Mouse (Mus musculus) neural tube, embryonic 12.5 days (tissue): ENCODE data around the gene Zcwpw1. TPM values are rescaled to one million over a fixed set of nuclear protein-coding genes. Genes with fewer than 3 reads are reported as not detected.
"Not testable (repeated sequence)": the region's sequence is repeated elsewhere in the genome, so short reads cannot be mapped to it uniquely, and the experiment has no call there.

Experiments used
- ATAC-seq: fragments of 200-750 bp; cut with Nextera tagmentation; 2 replicates; pipeline ENCODE4 v1.8.0; 2017; ENCODE audit warnings: low read depth, mild to moderate bottlenecking, moderate TSS enrichment, moderate library complexity; ENCODE audit not compliant: low FRiP score
- H3K27ac ChIP-seq: fragments of 300-500 bp; sonication (generic); 2 replicates; pipeline ENCODE4 v1.5.1; 2016
- H3K27me3 ChIP-seq: fragments of 300-500 bp; sonication (generic); replicated peaks from 2 replicates; pipeline ENCODE4 v1.6.1; 2016; ENCODE audit warnings: mild to moderate bottlenecking
- H3K36me3 ChIP-seq: fragments of 300-500 bp; sonication (generic); 2 replicates; pipeline ENCODE4 v1.6.1; 2016; ENCODE audit warnings: mild to moderate bottlenecking
- H3K4me1 ChIP-seq: fragments of 300-500 bp; sonication (generic); 2 replicates; pipeline ENCODE4 v1.6.1; 2016
- H3K4me2 ChIP-seq: fragments of 300-500 bp; sonication (generic); replicated peaks from 2 replicates; pipeline ENCODE4 v1.6.1; 2016; ENCODE audit warnings: mild to moderate bottlenecking
- H3K4me3 ChIP-seq: fragments of 300-500 bp; sonication (generic); 2 replicates; pipeline ENCODE4 v1.5.1; 2016
- H3K9ac ChIP-seq: fragments of 300-500 bp; sonication (generic); 2 replicates; pipeline ENCODE4 v1.6.1; 2016; ENCODE audit warnings: mild to moderate bottlenecking
- H3K9me3 ChIP-seq: fragments of 300-500 bp; sonication (generic); 2 replicates; pipeline ENCODE4 v1.6.1; 2016; ENCODE audit warnings: mild to moderate bottlenecking
- WGBS: fragments of 180-500 bp; shearing (Covaris S2); methylation state at CpG from one replicate; pipeline ENCODE4 v1.1.7; 2016; 5-methylcytosine and 5-hydroxymethylcytosine counted together
- polyA plus RNA-seq: library from polyadenylated mRNA; unstranded; fragments of >200 nt; fragmentation: Nextera tagmentation; extraction: Ambion mirVana; gene quantifications from 2 replicates; pipeline ENCODE4 v1.2.1, GENCODE M21; 2016

Zcwpw1 gene
- polyA plus RNA-seq, 1 experiment from 2014 or later: 12.2 TPM

DNA sequence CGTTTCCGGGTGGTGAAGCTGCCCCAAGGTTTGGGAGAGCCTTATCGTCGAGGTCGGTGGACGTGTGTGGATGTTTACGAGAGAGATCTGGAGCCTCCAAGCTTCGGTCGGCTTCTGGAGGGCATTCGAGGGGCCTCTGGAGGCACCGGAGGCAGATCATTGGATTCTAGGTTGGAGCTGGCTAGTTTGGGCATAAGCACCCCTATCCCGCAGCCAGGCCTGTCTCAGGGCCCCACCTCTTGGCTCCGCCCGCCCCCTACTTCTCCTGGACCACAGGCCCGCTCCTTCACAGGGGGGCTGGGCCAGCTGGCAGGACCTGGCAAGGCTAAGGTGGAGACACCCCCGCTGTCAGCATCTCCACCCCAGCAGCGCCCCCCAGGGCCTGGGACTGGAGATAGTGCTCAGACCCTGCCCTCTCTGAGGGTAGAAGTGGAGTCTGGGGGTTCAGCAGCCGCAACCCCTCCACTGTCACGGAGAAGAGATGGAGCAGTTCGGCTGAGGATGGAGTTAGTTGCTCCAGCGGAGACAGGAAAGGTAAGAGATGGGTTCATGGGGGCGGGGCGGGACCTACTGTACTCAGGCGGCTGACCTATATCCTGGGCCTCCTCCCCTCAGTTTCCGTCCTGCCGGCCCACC lies 40.2 kb upstream of the Zcwpw1 start:
- peak overlapping the region; percentile 20; the same call in 1 of the 2 replicates for H3K27ac ChIP-seq
- 6% methylated on average over 26 of the region's 26 CpGs for WGBS
- ATAC-seq: no peak

GRCm38 (mm10) chr5:137748130-137748770 lies 39.3 kb upstream of the Zcwpw1 start:
- no peak overlapping the region for H3K27ac ChIP-seq
- no peak for ATAC-seq
- peaks cover 30% of the 10 kb centered on the region for H3K4me1 ChIP-seq
- no peaks in the 10 kb centered on the region for H3K9me3 ChIP-seq
- H3K4me2 ChIP-seq: peak overlapping the region; percentile 99
- H3K36me3 ChIP-seq: peaks cover 22% of the 10 kb centered on the region
- H3K9ac ChIP-seq: peak overlapping the region; percentile 83
- peak overlapping the region; percentile 66 for H3K4me3 ChIP-seq
- no peaks in the 10 kb centered on the region for H3K27me3 ChIP-seq
- 31% methylated on average over 5 of the region's 5 CpGs for WGBS

More for the DNA sequence above, 40.2 kb upstream of the Zcwpw1 start:
- Histone ChIP-seq H3K9me3 (no peaks in the 10 kb centered on the region), H3K27me3 (no peaks in the 10 kb centered on the region), H3K4me2 (peak overlapping the region; percentile 99), H3K36me3 (peaks cover 16% of the 10 kb centered on the region), H3K4me1 (peaks cover 30% of the 10 kb centered on the region), H3K4me3 (peak overlapping the region; percentile 66), H3K9ac (peak overlapping the region; percentile 83)

DNA sequence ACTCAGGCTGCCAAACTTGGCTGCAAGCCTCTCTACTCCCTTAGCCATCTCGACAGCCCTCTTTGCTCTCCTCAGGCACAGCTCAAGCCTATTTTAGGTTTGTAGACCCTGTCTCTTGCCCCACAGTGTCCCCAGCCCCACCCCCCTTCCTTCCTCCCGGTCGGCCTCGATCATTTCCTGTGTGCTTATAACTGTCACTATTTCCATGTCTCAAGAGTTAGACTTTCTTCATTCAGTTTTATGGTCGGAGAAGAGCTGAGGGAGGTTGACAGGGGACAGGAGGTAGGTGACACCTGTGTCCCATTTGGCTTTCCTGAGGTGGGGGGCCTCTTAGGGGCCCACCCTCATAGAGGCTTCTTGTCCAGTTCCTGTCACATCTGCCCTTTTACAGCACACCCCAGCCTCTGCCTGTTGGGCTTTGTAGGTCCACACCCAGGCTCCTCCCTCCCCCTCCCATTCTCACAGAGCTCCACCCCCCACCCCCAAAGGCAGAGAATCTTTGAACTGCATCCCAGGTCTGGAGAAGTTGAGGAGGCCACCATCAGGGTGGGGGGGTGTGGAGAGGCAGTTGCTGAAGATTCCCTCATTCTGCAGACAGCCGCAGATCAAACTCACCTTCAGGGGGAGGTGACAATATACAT lies 38.3 kb upstream of the Zcwpw1 start:
- Histone ChIP-seq H3K27me3 (no peaks in the 10 kb centered on the region), H3K36me3 (peaks cover 33% of the 10 kb centered on the region), H3K9ac (no peak overlapping the region), H3K4me3 (no peak overlapping the region), H3K4me2 (peak overlapping the region; percentile 99), H3K4me1 (peaks cover 30% of the 10 kb centered on the region), H3K27ac (no peak overlapping the region), H3K9me3 (no peaks in the 10 kb centered on the region)
- no peak for ATAC-seq
- WGBS: 57% methylated on average over 6 of the region's 6 CpGs

- ATAC-seq, H3K27ac ChIP-seq, H3K9me3 ChIP-seq, H3K4me2 ChIP-seq, H3K4me3 ChIP-seq, H3K9ac ChIP-seq, H3K27me3 ChIP-seq: not testable (repeated sequence)
- Histone ChIP-seq H3K36me3 (peaks cover 35% of the 10 kb centered on the region), H3K4me1 (peaks cover 30% of the 10 kb centered on the region)
- 95% methylated on average over 6 of the region's 8 CpGs for WGBS
Measured at GRCm38 (mm10) chr5:137750212-137750611, 37.4 kb upstream of the Zcwpw1 start.

GRCm38 (mm10) chr5:137751221-137751887 lies 36.2 kb upstream of the Zcwpw1 start:
- Histone ChIP-seq H3K27me3 (no peaks in the 10 kb centered on the region), H3K9ac (no peak overlapping the region), H3K9me3 (no peaks in the 10 kb centered on the region), H3K4me1 (peaks cover 26% of the 10 kb centered on the region), H3K4me2 (no peak overlapping the region), H3K36me3 (peaks cover 44% of the 10 kb centered on the region), H3K4me3 (no peak overlapping the region), H3K27ac (no peak overlapping the region)
- no peak for ATAC-seq
- 94% methylated on average over 13 of the region's 13 CpGs for WGBS

GRCm38 (mm10) chr5:137751988-137752387 lies 35.6 kb upstream of the Zcwpw1 start:
- 90% methylated on average over 6 of the region's 6 CpGs for WGBS
- Histone ChIP-seq H3K27ac (no peak overlapping the region), H3K36me3 (peaks cover 48% of the 10 kb centered on the region), H3K4me3 (no peak overlapping the region), H3K27me3 (no peaks in the 10 kb centered on the region), H3K9me3 (no peaks in the 10 kb centered on the region), H3K9ac (no peak overlapping the region), H3K4me1 (peaks cover 23% of the 10 kb centered on the region), H3K4me2 (no peak overlapping the region)
- no peak for ATAC-seq

DNA sequence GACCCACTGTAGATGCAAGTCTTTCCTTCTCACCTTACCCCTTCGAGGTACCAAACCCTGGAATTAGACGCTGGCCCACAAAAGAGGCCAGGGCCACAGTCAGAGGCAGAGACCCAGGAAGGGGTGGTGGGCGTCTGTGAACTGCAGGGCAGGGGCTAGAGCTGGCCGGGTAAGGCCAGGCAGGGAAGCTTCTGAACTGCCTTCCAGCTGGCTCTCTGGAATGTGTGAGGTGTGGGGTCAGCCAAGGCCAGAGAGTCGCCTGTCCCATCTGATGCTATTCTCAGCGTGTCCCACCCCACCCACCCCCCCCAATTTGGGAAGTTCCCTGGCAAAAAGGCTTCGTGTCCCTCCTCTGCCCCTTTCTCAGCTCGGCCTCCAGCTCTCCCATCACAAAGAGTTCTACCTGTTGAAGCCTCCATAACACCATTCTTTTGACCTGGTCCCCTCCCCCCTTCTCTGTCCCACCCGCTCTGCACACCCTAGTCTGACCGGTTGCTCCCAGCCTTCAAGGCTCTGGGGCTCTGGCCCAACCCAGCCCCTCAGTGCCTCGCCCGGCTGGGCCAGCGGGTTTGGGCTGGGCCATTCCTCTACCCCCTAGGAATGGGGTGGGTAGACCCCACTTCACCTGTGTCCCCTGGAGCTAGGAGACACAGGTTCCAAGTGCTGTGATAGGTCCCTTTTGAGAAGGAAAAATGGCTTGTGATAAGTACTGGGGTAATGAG lies 34.3 kb upstream of the Zcwpw1 start:
- H3K9me3 ChIP-seq: no peaks in the 10 kb centered on the region
- H3K36me3 ChIP-seq: peaks cover 53% of the 10 kb centered on the region
- H3K4me3 ChIP-seq: no peak overlapping the region
- H3K4me1 ChIP-seq: peaks cover 12% of the 10 kb centered on the region
- H3K27ac ChIP-seq: no peak overlapping the region
- no peak overlapping the region for H3K4me2 ChIP-seq
- 89% methylated on average over 13 of the region's 13 CpGs for WGBS
- no peaks in the 10 kb centered on the region for H3K27me3 ChIP-seq
- ATAC-seq: no peak
- H3K9ac ChIP-seq: no peak overlapping the region

GRCm38 (mm10) chr5:137755425-137755824 lies 32.2 kb upstream of the Zcwpw1 start:
- H3K4me2 ChIP-seq: no peak overlapping the region
- peaks cover 66% of the 10 kb centered on the region for H3K36me3 ChIP-seq
- no peak overlapping the region for H3K9ac ChIP-seq
- H3K4me1 ChIP-seq: 0 out of 2 replicates have a peak, but pooled peaks cover 5% of the 10 kb centered on the region
- H3K27ac ChIP-seq: no peak overlapping the region
- H3K4me3 ChIP-seq: no peak overlapping the region
- ATAC-seq: no peak
- 89% methylated on average over 5 of the region's 5 CpGs for WGBS
- H3K27me3 ChIP-seq: no peaks in the 10 kb centered on the region
- H3K9me3 ChIP-seq: no peaks in the 10 kb centered on the region

DNA sequence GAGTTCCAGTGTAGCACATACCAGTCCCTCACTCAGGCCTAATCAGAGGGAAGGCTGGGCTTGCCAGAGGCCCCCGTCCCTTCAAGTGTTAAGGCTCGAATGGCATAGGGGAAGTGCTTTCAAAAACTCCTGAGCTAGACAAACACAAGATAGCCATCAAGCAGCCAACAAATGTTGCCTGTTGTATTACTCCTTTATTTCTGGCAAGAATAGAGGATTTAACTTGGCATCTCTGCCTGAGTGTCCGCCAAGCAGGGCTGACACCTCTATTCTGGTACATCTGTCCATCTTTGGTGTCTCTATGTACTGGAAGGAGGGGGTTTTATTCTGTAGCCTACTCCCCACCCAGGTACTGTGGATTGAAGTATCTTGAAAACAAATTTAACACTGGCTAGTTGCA lies 31.5 kb upstream of the Zcwpw1 start:
- Histone ChIP-seq H3K9me3 (no peaks in the 10 kb centered on the region), H3K27me3 (no peaks in the 10 kb centered on the region), H3K4me1 (0 out of 2 replicates have a peak, but pooled peaks cover 5% of the 10 kb centered on the region), H3K36me3 (peaks cover 63% of the 10 kb centered on the region), H3K4me2 (no peak overlapping the region), H3K9ac (no peak overlapping the region), H3K27ac (no peak overlapping the region), H3K4me3 (no peak overlapping the region)
- ATAC-seq: no peak
- WGBS: 90% methylated on average over 3 of the region's 3 CpGs

DNA sequence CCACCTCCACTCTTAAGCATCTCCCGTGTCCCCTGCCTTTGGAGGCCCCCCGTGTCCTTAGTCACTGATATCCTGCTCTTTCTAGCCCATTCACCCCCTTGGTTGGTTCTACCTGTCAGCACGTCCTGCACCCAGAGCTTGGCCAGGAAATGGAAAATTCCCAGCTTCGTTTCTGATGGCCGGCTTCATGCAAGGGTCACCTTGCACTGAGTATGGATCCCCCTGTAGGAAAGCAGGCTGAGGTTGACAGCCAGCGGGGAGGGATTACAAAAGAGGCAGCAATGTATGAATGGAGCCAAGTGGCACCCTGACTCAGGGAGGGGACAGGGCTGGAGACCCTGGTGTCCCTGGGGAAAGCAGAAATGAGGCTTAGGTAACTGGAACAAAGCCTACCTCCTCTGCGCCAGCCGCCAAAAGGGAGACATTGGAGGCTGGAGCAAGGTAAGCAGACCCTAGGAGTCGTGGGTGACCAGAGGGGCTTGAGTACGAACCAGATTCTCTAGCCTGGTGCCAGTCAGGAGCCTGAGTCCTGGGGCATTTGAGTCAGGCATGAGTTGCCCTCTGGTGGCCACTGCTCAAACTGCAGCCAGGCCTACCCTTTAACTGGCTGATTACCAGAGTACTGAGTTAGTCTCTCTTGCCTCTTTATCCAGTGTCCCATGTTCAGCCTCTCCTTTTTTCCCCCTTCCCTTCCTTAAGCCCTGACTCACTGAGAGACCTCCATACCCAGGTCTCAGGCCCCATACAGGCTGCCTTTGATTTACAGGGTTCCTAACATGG lies 30.5 kb upstream of the Zcwpw1 start:
- no peaks in the 10 kb centered on the region for H3K27me3 ChIP-seq
- no peak overlapping the region for H3K9ac ChIP-seq
- peaks cover 53% of the 10 kb centered on the region for H3K36me3 ChIP-seq
- H3K27ac ChIP-seq: no peak overlapping the region
- no peak overlapping the region for H3K4me3 ChIP-seq
- H3K4me2 ChIP-seq: no peak overlapping the region
- 0 out of 2 replicates have a peak, but pooled peaks cover 5% of the 10 kb centered on the region for H3K4me1 ChIP-seq
- H3K9me3 ChIP-seq: no peaks in the 10 kb centered on the region
- WGBS: 43% methylated on average over 10 of the region's 10 CpGs
- ATAC-seq: peak; percentile 45

DNA sequence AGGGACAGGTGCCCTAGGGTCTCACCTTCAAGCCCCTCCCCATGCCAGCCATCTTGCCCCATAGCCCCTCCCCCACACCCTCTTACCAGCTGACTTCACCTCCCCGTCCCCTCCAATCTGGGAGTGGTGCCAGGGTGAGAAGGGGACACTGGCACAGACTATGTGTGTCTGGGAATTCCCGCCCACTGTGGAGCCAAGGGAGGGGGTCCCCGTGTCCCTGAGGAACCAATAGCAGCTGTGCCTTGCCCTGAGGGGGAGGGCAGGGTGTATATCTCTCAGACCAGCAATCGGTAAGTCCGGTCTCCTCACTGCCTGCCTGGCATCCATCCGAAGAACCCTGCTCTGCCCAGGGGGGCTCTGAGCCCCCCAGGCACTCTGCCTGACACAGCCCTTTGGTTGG lies 29.7 kb upstream of the Zcwpw1 start:
- peak; percentile 45; the same call in 1 of the 2 replicates for ATAC-seq
- Histone ChIP-seq H3K9ac (no peak overlapping the region), H3K36me3 (peaks cover 47% of the 10 kb centered on the region), H3K4me2 (no peak overlapping the region; the same call in 1 of the 2 replicates), H3K27ac (no peak overlapping the region), H3K27me3 (no peaks in the 10 kb centered on the region), H3K9me3 (no peaks in the 10 kb centered on the region), H3K4me3 (no peak overlapping the region), H3K4me1 (0 out of 2 replicates have a peak, but pooled peaks cover 5% of the 10 kb centered on the region)
- WGBS: 70% methylated on average over 6 of the region's 6 CpGs
